Mouse (Mus musculus): ENCODE results near the gene Akap1. TPM values are rescaled to one million over a fixed set of nuclear protein-coding genes. Genes with fewer than 3 reads are reported as not detected.

Gene Akap1
- polyA plus RNA-seq, 1 experiment from 2014 or later = 22.2 TPM

- no peak overlapping the region for H3K9ac ChIP-seq
- H3K4me2 ChIP-seq = no peak overlapping the region
- H3K9me3 ChIP-seq (replicated peaks) = no peaks in the 10 kb centered on the region
- no peak overlapping the region for H3K4me3 ChIP-seq (replicated peaks)
- peaks cover 51% of the 10 kb centered on the region for H3K4me1 ChIP-seq
- H3K27me3 ChIP-seq = no peaks in the 10 kb centered on the region
- ATAC-seq (replicated peaks; ENCODE audit: low FRiP score) = no peak
- 86% methylated on average over 4 of the region's 4 CpGs for WGBS
- H3K27ac ChIP-seq = no peak overlapping the region
- H3K36me3 ChIP-seq = peaks cover 8% of the 10 kb centered on the region; the same call in 1 of the 2 replicates
Measured at GRCm38 (mm10) chr11:88852806-88853205, 11.6 kb downstream of the Akap1 start.

GRCm38 (mm10) chr11:88851049-88851825 lies 13.1 kb downstream of the Akap1 start:
- no peaks in the 10 kb centered on the region for H3K27me3 ChIP-seq
- no peak overlapping the region for H3K9ac ChIP-seq
- ATAC-seq (replicated peaks; ENCODE audit: low FRiP score) = no peak
- H3K36me3 ChIP-seq = peaks cover 8% of the 10 kb centered on the region; the same call in 1 of the 2 replicates
- H3K27ac ChIP-seq = no peak overlapping the region
- H3K4me1 ChIP-seq = peaks cover 42% of the 10 kb centered on the region
- no peak overlapping the region for H3K4me2 ChIP-seq
- H3K9me3 ChIP-seq (replicated peaks) = no peaks in the 10 kb centered on the region
- 74% methylated on average over 15 of the region's 15 CpGs for WGBS
- H3K4me3 ChIP-seq (replicated peaks) = no peak overlapping the region

GRCm38 (mm10) chr11:88849732-88850131 lies 14.7 kb downstream of the Akap1 start:
- peaks cover 34% of the 10 kb centered on the region for H3K4me1 ChIP-seq
- no peak overlapping the region for H3K4me2 ChIP-seq
- peaks cover 19% of the 10 kb centered on the region for H3K36me3 ChIP-seq
- H3K4me3 ChIP-seq (replicated peaks) = no peak overlapping the region
- H3K27ac ChIP-seq = peak overlapping the region; percentile 48
- H3K9me3 ChIP-seq (replicated peaks) = no peaks in the 10 kb centered on the region
- WGBS = 56% methylated on average over 3 of the region's 3 CpGs
- 0 out of 2 replicates have a peak overlapping the region, but pooled peaks have one; percentile 7 for H3K9ac ChIP-seq
- no peaks in the 10 kb centered on the region for H3K27me3 ChIP-seq
- ATAC-seq (replicated peaks; ENCODE audit: low FRiP score) = no peak

- no peak for ATAC-seq (replicated peaks; ENCODE audit: low FRiP score)
- Histone ChIP-seq H3K9ac (no peak overlapping the region), H3K4me1 (peaks cover 34% of the 10 kb centered on the region), H3K27me3 (no peaks in the 10 kb centered on the region), H3K27ac (peak overlapping the region; percentile 48), H3K9me3 (replicated peaks) (no peaks in the 10 kb centered on the region), H3K4me2 (no peak overlapping the region), H3K36me3 (peaks cover 24% of the 10 kb centered on the region), H3K4me3 (replicated peaks) (no peak overlapping the region)
- WGBS = 68% methylated on average over 8 of the region's 8 CpGs
Measured at GRCm38 (mm10) chr11:88849284-88849683, 15.1 kb downstream of the Akap1 start.

- H3K9me3 ChIP-seq (replicated peaks) = no peaks in the 10 kb centered on the region
- H3K9ac ChIP-seq = no peak overlapping the region
- no peak overlapping the region for H3K4me2 ChIP-seq
- WGBS = 48% methylated on average over 5 of the region's 5 CpGs
- H3K27ac ChIP-seq = no peak overlapping the region
- no peak overlapping the region for H3K4me3 ChIP-seq (replicated peaks)
- 0 out of 2 replicates have a peak, but pooled peaks have one; percentile 50 for ATAC-seq (replicated peaks; ENCODE audit: low FRiP score)
- peaks cover 34% of the 10 kb centered on the region for H3K4me1 ChIP-seq
- H3K27me3 ChIP-seq = no peaks in the 10 kb centered on the region
- H3K36me3 ChIP-seq = peaks cover 31% of the 10 kb centered on the region
Measured at GRCm38 (mm10) chr11:88848590-88848989, 15.8 kb downstream of the Akap1 start.

- Histone ChIP-seq H3K4me2 (no peak overlapping the region), H3K9ac (no peak overlapping the region), H3K27me3 (no peaks in the 10 kb centered on the region), H3K4me3 (replicated peaks) (no peak overlapping the region), H3K4me1 (peaks cover 34% of the 10 kb centered on the region), H3K36me3 (peaks cover 34% of the 10 kb centered on the region), H3K27ac (peak overlapping the region; percentile 69), H3K9me3 (replicated peaks) (no peaks in the 10 kb centered on the region)
- ATAC-seq (replicated peaks; ENCODE audit: low FRiP score) = no peak
- 49% methylated on average over 8 of the region's 8 CpGs for WGBS
Measured at GRCm38 (mm10) chr11:88847281-88848006, 16.9 kb downstream of the Akap1 start.

GRCm38 (mm10) chr11:88844384-88844783 lies 20.0 kb downstream of the Akap1 start:
- no peak overlapping the region for H3K9ac ChIP-seq
- H3K36me3 ChIP-seq = peaks cover 38% of the 10 kb centered on the region
- WGBS = 81% methylated on average over 5 of the region's 5 CpGs
- no peak overlapping the region for H3K4me3 ChIP-seq (replicated peaks)
- H3K4me1 ChIP-seq = peaks cover 18% of the 10 kb centered on the region
- H3K27me3 ChIP-seq = no peaks in the 10 kb centered on the region
- no peak overlapping the region for H3K27ac ChIP-seq
- H3K4me2 ChIP-seq = no peak overlapping the region
- H3K9me3 ChIP-seq (replicated peaks) = no peaks in the 10 kb centered on the region
- ATAC-seq (replicated peaks; ENCODE audit: low FRiP score) = no peak

GRCm38 (mm10) chr11:88843305-88843704 lies 21.1 kb downstream of the Akap1 start:
- H3K9ac ChIP-seq = no peak overlapping the region
- 77% methylated on average over 10 of the region's 10 CpGs for WGBS
- no peak for ATAC-seq (replicated peaks; ENCODE audit: low FRiP score)

GRCm38 (mm10) chr11:88842315-88842975 lies 21.9 kb downstream of the Akap1 start:
- no peak for ATAC-seq (replicated peaks; ENCODE audit: low FRiP score)
- H3K27ac ChIP-seq = no peak overlapping the region
- H3K36me3 ChIP-seq = peaks cover 57% of the 10 kb centered on the region
- no peak overlapping the region for H3K4me2 ChIP-seq
- 92% methylated on average over 13 of the region's 13 CpGs for whole genome bisulfite sequencing
- H3K27me3 ChIP-seq = no peaks in the 10 kb centered on the region
- no peak overlapping the region for H3K4me3 ChIP-seq (replicated peaks)
- H3K9me3 ChIP-seq (replicated peaks) = no peaks in the 10 kb centered on the region
- H3K4me1 ChIP-seq = peaks cover 3% of the 10 kb centered on the region
- no peak overlapping the region for H3K9ac ChIP-seq

More at GRCm38 (mm10) chr11:88843305-88843704, 21.1 kb downstream of the Akap1 start:
- Histone ChIP-seq H3K27ac (no peak overlapping the region), H3K4me1 (peaks cover 11% of the 10 kb centered on the region), H3K4me3 (replicated peaks) (no peak overlapping the region), H3K27me3 (no peaks in the 10 kb centered on the region), H3K36me3 (peaks cover 49% of the 10 kb centered on the region), H3K9me3 (replicated peaks) (no peaks in the 10 kb centered on the region), H3K4me2 (no peak overlapping the region)

GRCm38 (mm10) chr11:88841406-88841805 lies 23.0 kb downstream of the Akap1 start:
- ATAC-seq (replicated peaks; ENCODE audit: low FRiP score) = no peak

GRCm38 (mm10) chr11:88840724-88841350 lies 23.5 kb downstream of the Akap1 start:
- ATAC-seq (replicated peaks; ENCODE audit: low FRiP score) = no peak
- no peaks in the 10 kb centered on the region for H3K27me3 ChIP-seq
- 81% methylated on average over 10 of the region's 10 CpGs for WGBS
- H3K27ac ChIP-seq = no peak overlapping the region
- no peak overlapping the region for H3K4me2 ChIP-seq
- H3K9ac ChIP-seq = no peak overlapping the region
- H3K4me1 ChIP-seq = no peaks in the 10 kb centered on the region
- no peak overlapping the region for H3K4me3 ChIP-seq (replicated peaks)
- H3K9me3 ChIP-seq (replicated peaks) = no peaks in the 10 kb centered on the region
- peaks cover 73% of the 10 kb centered on the region for H3K36me3 ChIP-seq

More at GRCm38 (mm10) chr11:88841406-88841805, 23.0 kb downstream of the Akap1 start:
- Histone ChIP-seq H3K36me3 (peaks cover 68% of the 10 kb centered on the region), H3K4me1 (no peaks in the 10 kb centered on the region), H3K27ac (no peak overlapping the region), H3K9ac (no peak overlapping the region), H3K4me3 (replicated peaks) (no peak overlapping the region), H3K9me3 (replicated peaks) (no peaks in the 10 kb centered on the region), H3K4me2 (no peak overlapping the region), H3K27me3 (no peaks in the 10 kb centered on the region)
- 80% methylated on average over 6 of the region's 6 CpGs for WGBS

Data from kidney, embryonic 15.5 days (tissue).